Mouse (Mus musculus): Measurements from ENCODE around the gene Fam71a. TPM values are rescaled to one million over a fixed set of nuclear protein-coding genes. Genes with fewer than 3 reads are reported as not detected.
A peak's percentile ranks its signal among the peaks of the same experiment; 100 is the strongest.

The Fam71a gene
- polyA plus RNA-seq, 1 experiment: 80.7 TPM

DNA sequence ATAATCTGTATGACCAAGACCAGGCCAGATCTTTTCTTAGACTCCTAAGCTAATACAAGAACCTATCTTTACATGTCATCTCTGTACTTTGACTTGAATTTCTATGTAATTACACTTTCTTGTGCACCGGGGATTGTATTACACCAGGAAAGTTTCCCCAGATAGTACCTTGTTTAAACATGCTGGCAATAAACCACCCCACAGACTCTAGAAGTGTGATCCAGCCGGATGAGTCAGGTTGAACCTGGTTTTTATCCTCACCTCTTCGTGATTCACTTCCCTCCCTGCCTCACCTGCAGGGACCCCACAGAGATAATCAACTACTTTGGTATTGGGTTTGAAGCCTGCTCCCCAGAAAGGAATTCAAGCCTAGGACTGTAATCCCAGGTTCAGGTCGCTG, 29.2 kb downstream of the Fam71a start:
- no peaks in the 10 kb centered on the region for H3K36me3 ChIP-seq (ENCODE audit: control insufficient read depth, insufficient read depth, low read length)

DNA sequence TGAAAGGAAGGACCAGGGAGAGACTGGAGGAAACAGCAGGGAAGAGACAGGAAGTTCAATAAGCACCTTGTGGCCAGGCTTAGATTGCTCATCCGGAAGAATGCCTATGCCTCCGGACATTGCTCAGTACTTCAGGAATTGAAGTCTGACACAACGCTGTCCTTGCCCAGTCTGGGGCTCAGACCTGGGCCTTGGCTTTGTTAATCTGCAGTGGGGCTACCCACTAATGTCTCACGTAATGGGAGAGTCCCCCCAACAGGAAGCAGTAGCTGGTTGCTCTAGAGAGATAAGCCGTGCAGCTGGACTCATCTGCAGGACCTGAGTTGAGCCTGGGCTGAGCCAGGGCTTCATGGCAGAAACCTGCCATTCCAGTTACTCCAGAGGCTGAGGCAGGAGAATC, 31.7 kb downstream of the Fam71a start:
- H3K4me1 ChIP-seq (ENCODE audit: control insufficient read depth, insufficient read depth, low read length): no peaks in the 10 kb centered on the region
- no peak overlapping the region for H3K4me3 ChIP-seq (ENCODE audit: control insufficient read depth, low read depth, low read length)
- no peaks in the 10 kb centered on the region for H3K36me3 ChIP-seq (ENCODE audit: control insufficient read depth, insufficient read depth, low read length)
- H3K27ac ChIP-seq (ENCODE audit: control insufficient read depth, insufficient read depth, low read depth, low read length): no peak overlapping the region
- no peaks in the 10 kb centered on the region for H3K27me3 ChIP-seq (ENCODE audit: control insufficient read depth, insufficient read depth, low read length)
- TF ChIP-seq CTCF (IDR thresholded peaks at IDR 0.05; ENCODE audit: control insufficient read depth, insufficient read depth, insufficient replicate concordance, low read depth, low read length) (no peak), POLR2A (IDR thresholded peaks at IDR 0.05; ENCODE audit: control insufficient read depth, low read depth, low read length) (no peak)

More for the DNA sequence above, 29.2 kb downstream of the Fam71a start:
- Histone ChIP-seq H3K27me3 (ENCODE audit: control insufficient read depth, insufficient read depth, low read length) (no peaks in the 10 kb centered on the region), H3K4me1 (ENCODE audit: control insufficient read depth, insufficient read depth, low read length) (no peaks in the 10 kb centered on the region), H3K27ac (ENCODE audit: control insufficient read depth, insufficient read depth, low read depth, low read length) (no peak overlapping the region), H3K4me3 (ENCODE audit: control insufficient read depth, low read depth, low read length) (no peak overlapping the region)
- TF ChIP-seq CTCF (IDR thresholded peaks at IDR 0.05; ENCODE audit: control insufficient read depth, insufficient read depth, insufficient replicate concordance, low read depth, low read length) (no peak), POLR2A (IDR thresholded peaks at IDR 0.05; ENCODE audit: control insufficient read depth, low read depth, low read length) (no peak)

DNA sequence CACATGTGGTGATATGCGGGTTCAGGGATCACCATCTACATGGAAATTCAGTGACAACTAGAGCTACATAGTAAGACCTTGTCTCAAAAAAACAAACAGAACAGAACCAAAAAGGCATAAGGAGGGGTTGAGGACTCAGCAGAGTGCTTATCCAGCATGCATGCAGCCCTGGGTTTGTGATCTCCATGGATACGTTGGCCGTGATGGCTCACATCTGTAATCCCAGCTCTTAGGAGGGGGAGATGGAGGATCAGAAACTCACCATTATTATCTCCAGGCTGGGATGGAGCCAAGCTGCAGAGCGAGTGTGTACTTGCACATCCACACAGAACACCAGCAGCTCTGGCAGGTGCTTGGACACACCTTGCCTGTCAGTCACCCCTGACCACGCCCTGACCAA, 32.4 kb downstream of the Fam71a start:
- Histone ChIP-seq H3K4me3 (ENCODE audit: control insufficient read depth, low read depth, low read length) (no peak overlapping the region), H3K4me1 (ENCODE audit: control insufficient read depth, insufficient read depth, low read length) (no peaks in the 10 kb centered on the region), H3K36me3 (ENCODE audit: control insufficient read depth, insufficient read depth, low read length) (no peaks in the 10 kb centered on the region), H3K27me3 (ENCODE audit: control insufficient read depth, insufficient read depth, low read length) (no peaks in the 10 kb centered on the region), H3K27ac (ENCODE audit: control insufficient read depth, insufficient read depth, low read depth, low read length) (no peak overlapping the region)
- TF ChIP-seq POLR2A (IDR thresholded peaks at IDR 0.05; ENCODE audit: control insufficient read depth, low read depth, low read length) (no peak), CTCF (IDR thresholded peaks at IDR 0.05; ENCODE audit: control insufficient read depth, insufficient read depth, insufficient replicate concordance, low read depth, low read length) (no peak)

DNA sequence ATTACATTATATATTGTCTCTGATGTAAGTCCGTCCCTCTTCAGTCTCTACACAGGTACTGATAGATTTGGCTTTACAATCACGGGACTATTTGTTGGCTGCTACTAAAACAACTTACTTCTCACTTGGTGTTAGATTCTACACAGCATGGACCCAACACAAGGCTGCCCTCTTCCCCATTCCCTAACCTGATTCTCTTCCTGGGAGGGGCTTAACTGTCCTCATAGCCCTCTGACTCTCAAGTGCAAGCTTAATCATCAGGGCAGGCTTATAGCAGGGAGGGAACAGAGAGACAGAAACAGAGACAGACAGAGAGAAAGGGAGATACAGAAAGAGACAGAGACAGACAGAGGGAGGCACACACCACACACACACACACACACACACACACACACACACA, 32.9 kb downstream of the Fam71a start:
- Histone ChIP-seq H3K27me3 (ENCODE audit: control insufficient read depth, insufficient read depth, low read length) (no peaks in the 10 kb centered on the region), H3K4me3 (ENCODE audit: control insufficient read depth, low read depth, low read length) (no peak overlapping the region), H3K36me3 (ENCODE audit: control insufficient read depth, insufficient read depth, low read length) (no peaks in the 10 kb centered on the region), H3K27ac (ENCODE audit: control insufficient read depth, insufficient read depth, low read depth, low read length) (no peak overlapping the region), H3K4me1 (ENCODE audit: control insufficient read depth, insufficient read depth, low read length) (no peaks in the 10 kb centered on the region)
- TF ChIP-seq CTCF (IDR thresholded peaks at IDR 0.05; ENCODE audit: control insufficient read depth, insufficient read depth, insufficient replicate concordance, low read depth, low read length) (no peak), POLR2A (IDR thresholded peaks at IDR 0.05; ENCODE audit: control insufficient read depth, low read depth, low read length) (no peak)

DNA sequence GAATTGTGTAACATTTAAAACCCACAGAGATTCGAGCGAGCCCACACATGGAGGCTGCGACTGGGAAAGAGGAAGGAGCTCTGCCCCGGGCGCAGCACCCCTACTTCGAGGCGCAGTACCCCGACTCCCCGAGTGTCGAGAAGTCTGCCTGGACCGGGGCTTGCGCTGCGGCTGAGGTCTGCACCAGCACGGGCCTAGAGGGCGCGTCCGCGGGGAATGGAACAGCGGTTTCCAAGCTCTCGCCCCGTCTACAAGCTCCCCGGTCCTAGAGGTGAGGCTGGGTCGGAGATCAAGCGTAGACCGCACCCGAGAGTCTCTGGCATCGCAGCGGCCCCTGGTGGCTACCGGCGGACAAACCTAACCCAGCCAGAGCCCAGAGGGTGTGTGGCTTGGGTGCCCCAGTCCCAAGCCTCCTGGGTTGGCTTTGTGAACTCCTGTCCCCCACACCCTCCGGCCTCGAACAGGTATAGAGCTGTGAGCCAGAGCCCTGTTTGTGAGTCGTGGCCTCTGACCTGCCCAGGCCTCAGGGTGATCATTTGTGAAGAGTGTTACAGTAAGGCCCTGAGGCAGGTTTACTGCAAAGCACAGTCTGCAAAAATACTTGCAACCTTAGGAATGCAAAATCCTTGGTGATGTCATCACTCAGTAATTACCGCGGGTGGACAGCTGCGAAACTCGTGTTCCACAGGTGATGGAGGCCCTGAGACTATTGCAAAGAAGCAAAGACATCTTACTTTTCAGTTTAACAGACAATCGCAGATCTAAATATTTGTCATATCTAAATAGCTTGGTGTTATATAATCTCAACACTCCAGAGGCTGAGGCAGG, 38.6 kb downstream of the Fam71a start:
- H3K36me3 ChIP-seq (ENCODE audit: control insufficient read depth, insufficient read depth, low read length): no peaks in the 10 kb centered on the region
- no peaks in the 10 kb centered on the region for H3K27me3 ChIP-seq (ENCODE audit: control insufficient read depth, insufficient read depth, low read length)
- no peak overlapping the region for H3K27ac ChIP-seq (ENCODE audit: control insufficient read depth, insufficient read depth, low read depth, low read length)
- H3K4me3 ChIP-seq (ENCODE audit: control insufficient read depth, low read depth, low read length): peak overlapping the region; percentile 21
- H3K4me1 ChIP-seq (ENCODE audit: control insufficient read depth, insufficient read depth, low read length): 0 out of 2 replicates have a peak, but pooled peaks cover 2% of the 10 kb centered on the region
- peak; percentile 57; the same call in 1 of the 2 replicates for TF ChIP-seq CTCF (IDR thresholded peaks at IDR 0.05; ENCODE audit: control insufficient read depth, insufficient read depth, insufficient replicate concordance, low read depth, low read length)
- TF ChIP-seq POLR2A (IDR thresholded peaks at IDR 0.05; ENCODE audit: control insufficient read depth, low read depth, low read length): no peak

DNA sequence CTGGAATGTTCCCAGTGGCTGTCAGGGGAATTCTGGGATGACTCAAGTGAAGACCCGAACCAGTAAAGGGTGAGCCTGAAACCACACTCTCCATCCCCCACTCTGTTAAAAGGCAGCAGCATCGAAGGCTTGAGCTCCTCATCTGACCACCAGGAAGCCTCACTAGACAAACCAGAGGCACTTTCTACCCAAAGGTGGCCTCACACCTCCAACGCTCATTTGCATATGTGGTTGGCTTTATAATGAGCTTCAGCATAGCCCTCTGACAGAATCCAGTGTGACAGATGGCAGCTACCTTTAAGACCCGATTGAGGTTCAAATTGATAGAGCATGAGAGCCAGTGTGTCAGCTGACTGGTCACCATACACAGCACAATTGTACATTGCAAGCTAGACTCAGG, 40.3 kb downstream of the Fam71a start:
- Histone ChIP-seq H3K27me3 (ENCODE audit: control insufficient read depth, insufficient read depth, low read length) (no peaks in the 10 kb centered on the region), H3K27ac (ENCODE audit: control insufficient read depth, insufficient read depth, low read depth, low read length) (no peak overlapping the region), H3K4me3 (ENCODE audit: control insufficient read depth, low read depth, low read length) (no peak overlapping the region), H3K36me3 (ENCODE audit: control insufficient read depth, insufficient read depth, low read length) (no peaks in the 10 kb centered on the region), H3K4me1 (ENCODE audit: control insufficient read depth, insufficient read depth, low read length) (0 out of 2 replicates have a peak, but pooled peaks cover 2% of the 10 kb centered on the region)
- TF ChIP-seq POLR2A (IDR thresholded peaks at IDR 0.05; ENCODE audit: control insufficient read depth, low read depth, low read length) (no peak), CTCF (IDR thresholded peaks at IDR 0.05; ENCODE audit: control insufficient read depth, insufficient read depth, insufficient replicate concordance, low read depth, low read length) (no peak)

DNA sequence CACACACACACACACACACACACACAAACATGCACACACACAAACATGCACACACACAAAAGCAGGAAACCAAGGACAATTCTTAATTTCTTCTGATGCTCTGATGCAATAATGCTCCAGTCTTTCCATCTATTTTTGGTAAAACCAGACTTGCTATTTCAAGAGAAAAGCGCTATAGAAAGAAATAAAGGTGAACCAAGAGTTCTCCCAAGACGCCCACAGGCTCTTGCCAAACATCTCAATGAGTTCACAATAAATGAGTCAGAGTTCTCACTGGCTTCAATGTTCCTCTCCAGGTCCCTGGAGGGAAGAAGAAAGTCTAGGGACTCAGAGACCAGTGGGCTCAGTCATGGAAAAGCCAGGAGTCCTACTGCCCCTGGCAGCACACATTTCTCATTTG, 40.9 kb downstream of the Fam71a start:
- H3K4me3 ChIP-seq (ENCODE audit: control insufficient read depth, low read depth, low read length): no peak overlapping the region
- no peak overlapping the region for H3K27ac ChIP-seq (ENCODE audit: control insufficient read depth, insufficient read depth, low read depth, low read length)
- H3K36me3 ChIP-seq (ENCODE audit: control insufficient read depth, insufficient read depth, low read length): no peaks in the 10 kb centered on the region
- no peaks in the 10 kb centered on the region for H3K27me3 ChIP-seq (ENCODE audit: control insufficient read depth, insufficient read depth, low read length)
- TF ChIP-seq CTCF (IDR thresholded peaks at IDR 0.05; ENCODE audit: control insufficient read depth, insufficient read depth, insufficient replicate concordance, low read depth, low read length): no peak
- no peak for TF ChIP-seq POLR2A (IDR thresholded peaks at IDR 0.05; ENCODE audit: control insufficient read depth, low read depth, low read length)
- 0 out of 2 replicates have a peak, but pooled peaks cover 2% of the 10 kb centered on the region for H3K4me1 ChIP-seq (ENCODE audit: control insufficient read depth, insufficient read depth, low read length)
